Comparison of ENCODE assay signal across 13 mouse cellular contexts in genomic region chr8:122867982-122868381, GRCm38 (mm10).
DNase-seq lines count a peak whose midpoint lies in the region.
"Had no signal": no experiment of that assay in that cellular context is flagged by ENCODE, and none has a peak within 500 bp of the region (broad histone marks: within the 10 kb centered on the region; RNA-seq: fewer than 3 reads in every experiment).

No protein-coding gene starts in this region.

- DNase-seq in cerebellum, postnatal 10 days = peak; percentile 43 to 62
- no peak for DNase-seq in cerebellum, postnatal 36 days
- DNase-seq in cerebellum, postnatal 25 days = peak; percentile 46 to 59
- DNase-seq in cerebellum, adult 11-12 months = no peak
- DNase-seq: adrenal gland, adult 2 months; adrenal gland, adult 8-10 months; adrenal gland, postnatal 10 days; adrenal gland, postnatal 14 days; adrenal gland, postnatal 25 days; adrenal gland, postnatal 36 days; B cell, adult 2 months; cerebellum, adult 11 months; cerebellum, adult 2 months had no signal

Comparison
In these comparisons a context has a peak if more than half of its experiments do, and no peak if none do; other contexts are left out.
1. DNase-seq: peak in cerebellum, postnatal 10 days (2 of 2) and cerebellum, postnatal 25 days (2 of 2); none in cerebellum, postnatal 36 days (0 of 2) and cerebellum, adult 11-12 months (single experiment).